12 mouse cellular contexts compared by ENCODE assay signal in genomic region chr1:88486336-88486735, GRCm38 (mm10). TPM values are rescaled to one million over a fixed set of nuclear protein-coding genes. Genes with fewer than 3 reads are reported as not detected.
"Had no signal": no experiment of that assay in that cellular context is flagged by ENCODE, and none has a peak within 500 bp of the region (broad histone marks: within the 10 kb centered on the region; RNA-seq: fewer than 3 reads in every experiment).

No protein-coding gene starts in this region.

- H3K9ac ChIP-seq: lung, embryonic 15.5 days; midbrain, embryonic 13.5 days; stomach, embryonic 15.5 days had no signal

- DNase-seq: kidney, adult 8-10 months; kidney, postnatal 10 days; kidney, postnatal 4 days; right cerebral cortex, postnatal 14 days; thymus, postnatal 36 days had no signal

- H3K4me3 ChIP-seq: layer of hippocampus, adult 2 months; lung, embryonic 15.5 days; midbrain, embryonic 13.5 days; stomach, embryonic 15.5 days had no signal

- H3K27ac ChIP-seq: layer of hippocampus, adult 2 months; lung, embryonic 15.5 days; midbrain, embryonic 13.5 days; stomach, embryonic 15.5 days had no signal

- H3K9me3 ChIP-seq: lung, embryonic 15.5 days; midbrain, embryonic 13.5 days; stomach, embryonic 15.5 days had no signal

- ATAC-seq: intestine, postnatal 0 days; midbrain, embryonic 13.5 days had no signal

- H3K27me3 ChIP-seq: lung, embryonic 15.5 days; midbrain, embryonic 13.5 days; stomach, embryonic 15.5 days had no signal

- H3K4me2 ChIP-seq: lung, embryonic 15.5 days; midbrain, embryonic 13.5 days; stomach, embryonic 15.5 days had no signal

- H3K36me3 ChIP-seq: lung, embryonic 15.5 days; midbrain, embryonic 13.5 days; stomach, embryonic 15.5 days had no signal

RNA-seq across cellular contexts. Expression of gene Glrp1, which starts 23.5 kb away (rescaled TPM):
- polyA plus RNA-seq: intestine, postnatal 0 days; midbrain, embryonic 13.5 days; neural tube, embryonic 14.5 days; spleen, adult 2 months; stomach, embryonic 15.5 days had no signal
